Mouse (Mus musculus): ENCODE measurements around the gene Stx18.
A peak's percentile ranks its signal among the peaks of the same experiment; 100 is the strongest.

GRCm38 (mm10) chr5:38159634-38160413 is 121.3 kb downstream of the Stx18 start, which contains the start of gene Nsg1:
- TF ChIP-seq CTCF (IDR thresholded peaks at IDR 0.05; ENCODE audit: insufficient read depth, low read depth, low read length) (no peak), POLR2A (IDR thresholded peaks at IDR 0.05; ENCODE audit: insufficient read depth, low read depth, low read length) (peak; percentile 92; the same call in 1 of the 2 replicates)
